Mouse (Mus musculus) layer of hippocampus, postnatal 14 days (tissue): ENCODE measurements at regions not wholly inside any gene's neighbourhood (a gene's known extent, or its start where the extent isn't known, plus 50 kb on each side); places are given as distances from the start of the nearest gene placed in this dataset.

Experiments
- DNase-seq, 2 experiments: peaks; one replicate each; pipeline ENCODE4 v3.0.0; 2021 to 2022; ENCODE audit warnings: low spot score in 2 of 2, mixed read lengths in 1 of 2

DNA sequence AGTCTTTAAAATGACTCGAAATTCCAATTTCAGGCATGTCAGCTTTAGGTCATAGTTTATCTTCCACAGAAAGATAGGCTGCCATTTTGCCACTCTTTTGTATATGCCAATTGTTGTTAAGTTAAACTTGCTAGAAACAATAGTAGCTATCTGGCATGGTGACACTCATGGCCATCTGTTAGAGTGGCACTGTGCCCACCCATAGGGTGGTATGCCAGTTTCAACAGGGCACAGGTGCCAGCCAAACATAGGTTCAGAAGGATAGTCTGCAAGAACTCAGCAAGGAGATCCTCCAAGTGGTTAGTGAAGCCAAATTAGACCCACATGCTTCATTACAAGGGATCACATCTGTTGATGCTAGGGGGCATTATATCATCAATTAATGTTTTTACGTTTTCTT is 135.8 kb upstream of the Gm6812 start:
- peak in 1 of 2 experiments; percentile 20 for DNase-seq

DNA sequence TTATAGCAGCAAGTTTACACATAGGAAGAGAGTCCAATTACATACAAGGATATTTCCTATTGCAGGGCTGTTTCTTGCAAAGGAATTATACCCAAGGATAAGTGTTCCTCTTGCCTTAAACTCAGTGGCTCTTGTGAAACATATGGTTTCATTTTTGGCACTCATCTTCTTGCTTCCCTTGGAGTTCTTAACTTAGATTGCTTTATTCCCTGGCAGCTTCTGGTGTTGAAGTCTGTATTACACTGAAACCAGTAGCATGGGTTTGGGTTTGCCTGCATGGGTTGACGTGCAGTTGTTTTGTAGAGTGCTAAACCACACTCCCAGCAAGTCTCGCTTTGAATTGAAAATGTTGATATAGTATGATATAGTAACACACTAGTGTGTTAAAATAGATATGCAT is 116.3 kb upstream of the Gm6812 start:
- no peak for DNase-seq

DNA sequence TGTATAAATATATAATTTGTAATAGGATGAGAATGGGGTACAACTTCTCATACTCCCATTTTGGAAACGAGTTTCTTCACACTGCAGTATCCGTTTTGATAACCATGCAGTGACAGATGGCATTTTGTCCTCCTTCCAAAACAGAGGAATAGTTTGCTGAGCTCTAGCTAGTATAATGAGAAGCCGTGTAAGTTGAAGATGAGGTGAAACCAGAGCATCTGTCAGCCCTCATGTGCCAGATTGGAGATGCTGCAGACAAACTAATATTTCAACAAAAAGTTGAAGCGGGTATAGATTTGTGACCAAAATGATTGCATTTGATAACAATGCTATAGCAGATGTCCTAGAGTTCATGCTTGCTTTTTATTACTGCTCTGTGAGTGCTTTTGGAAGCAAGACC is 115.1 kb upstream of the Gm6812 start:
- DNase-seq = peak; percentile 8 to 65
